Mouse (Mus musculus): ENCODE data around the gene Ptk6. TPM values are rescaled to one million over a fixed set of nuclear protein-coding genes. Genes with fewer than 3 reads are reported as not detected.
A peak's percentile ranks its signal among the peaks of the same experiment; 100 is the strongest.

Gene Ptk6
- polyA plus RNA-seq, 1 experiment from 2014 or later, result not detected

GRCm38 (mm10) chr2:181238861-181239260, 36.3 kb upstream of the Ptk6 start:
- Histone ChIP-seq H3K9ac (replicated peaks; ENCODE audit: low read length) (no peak overlapping the region), H3K4me2 (replicated peaks; ENCODE audit: low read depth, low read length) (no peak overlapping the region), H3K27ac (ENCODE audit: low read length) (no peak overlapping the region), H3K36me3 (ENCODE audit: insufficient read depth, low read length) (no peaks in the 10 kb centered on the region; the same call in 1 of the 2 replicates), H3K4me3 (ENCODE audit: low read length) (no peak overlapping the region), H3K9me3 (ENCODE audit: low read length) (no peaks in the 10 kb centered on the region), H3K27me3 (ENCODE audit: insufficient read depth, low read length) (no peaks in the 10 kb centered on the region), H3K4me1 (ENCODE audit: insufficient read depth, low read length) (peaks cover 9% of the 10 kb centered on the region; the same call in 1 of the 2 replicates)
- no peak for ATAC-seq (ENCODE audit: low FRiP score, low TSS enrichment)
- WGBS, result 63% methylated on average over 2 of the region's 2 CpGs

GRCm38 (mm10) chr2:181238091-181238610, 35.6 kb upstream of the Ptk6 start:
- Histone ChIP-seq H3K27me3 (ENCODE audit: insufficient read depth, low read length) (no peaks in the 10 kb centered on the region), H3K4me3 (ENCODE audit: low read length) (no peak overlapping the region), H3K4me2 (replicated peaks; ENCODE audit: low read depth, low read length) (no peak overlapping the region), H3K27ac (ENCODE audit: low read length) (no peak overlapping the region), H3K4me1 (ENCODE audit: insufficient read depth, low read length) (peaks cover 9% of the 10 kb centered on the region; the same call in 1 of the 2 replicates), H3K36me3 (ENCODE audit: insufficient read depth, low read length) (no peaks in the 10 kb centered on the region; the same call in 1 of the 2 replicates), H3K9ac (replicated peaks; ENCODE audit: low read length) (no peak overlapping the region), H3K9me3 (ENCODE audit: low read length) (no peaks in the 10 kb centered on the region)
- ATAC-seq (ENCODE audit: low FRiP score, low TSS enrichment), result no peak
- 69% methylated on average over 10 of the region's 10 CpGs for WGBS

DNA sequence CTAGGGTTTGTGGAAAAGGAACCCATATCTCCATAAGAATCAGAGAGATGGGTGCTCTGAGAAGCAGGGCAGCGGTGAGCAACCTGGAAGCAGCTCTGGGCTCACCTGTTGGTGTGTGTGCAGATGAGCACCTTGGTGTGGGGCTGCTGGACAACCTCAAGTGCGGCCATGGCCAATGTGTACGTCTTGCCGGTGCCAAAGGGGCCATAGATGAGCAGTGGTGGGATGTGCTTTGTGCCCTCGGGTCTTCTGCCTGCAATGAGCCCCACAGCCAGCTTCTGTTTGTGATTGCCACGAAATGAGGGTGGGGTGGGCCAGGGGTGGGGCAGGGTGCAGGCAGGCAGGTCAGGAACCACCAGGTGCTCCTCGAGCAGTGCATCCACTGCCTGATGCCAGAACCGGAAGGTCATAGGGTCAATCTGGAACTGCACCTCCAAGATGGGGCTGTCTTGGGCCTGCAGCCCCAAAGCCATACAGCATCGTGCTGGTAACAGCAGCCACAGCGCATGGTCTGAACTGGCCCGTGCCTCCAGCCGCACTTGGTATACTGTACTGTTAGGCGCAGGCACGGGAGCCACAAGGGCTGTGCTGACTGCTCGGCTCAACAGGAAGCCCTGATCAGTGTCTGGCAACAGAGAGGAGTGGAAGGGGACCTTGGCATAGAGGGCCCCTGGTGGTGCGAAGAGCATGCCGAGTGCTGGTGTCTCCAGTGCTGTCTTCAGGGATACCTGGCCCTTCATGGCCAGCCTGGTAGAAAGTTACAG, 34.8 kb upstream of the Ptk6 start:
- H3K4me2 ChIP-seq (replicated peaks; ENCODE audit: low read depth, low read length), result no peak overlapping the region
- WGBS, result 90% methylated on average over 17 of the region's 17 CpGs
- H3K27me3 ChIP-seq (ENCODE audit: insufficient read depth, low read length), result no peaks in the 10 kb centered on the region
- no peak overlapping the region for H3K4me3 ChIP-seq (ENCODE audit: low read length)
- no peak overlapping the region for H3K9ac ChIP-seq (replicated peaks; ENCODE audit: low read length)
- H3K27ac ChIP-seq (ENCODE audit: low read length), result no peak overlapping the region
- peaks cover 9% of the 10 kb centered on the region; the same call in 1 of the 2 replicates for H3K4me1 ChIP-seq (ENCODE audit: insufficient read depth, low read length)
- H3K36me3 ChIP-seq (ENCODE audit: insufficient read depth, low read length), result no peaks in the 10 kb centered on the region; the same call in 1 of the 2 replicates
- no peak for ATAC-seq (ENCODE audit: low FRiP score, low TSS enrichment)
- H3K9me3 ChIP-seq (ENCODE audit: low read length), result no peaks in the 10 kb centered on the region

DNA sequence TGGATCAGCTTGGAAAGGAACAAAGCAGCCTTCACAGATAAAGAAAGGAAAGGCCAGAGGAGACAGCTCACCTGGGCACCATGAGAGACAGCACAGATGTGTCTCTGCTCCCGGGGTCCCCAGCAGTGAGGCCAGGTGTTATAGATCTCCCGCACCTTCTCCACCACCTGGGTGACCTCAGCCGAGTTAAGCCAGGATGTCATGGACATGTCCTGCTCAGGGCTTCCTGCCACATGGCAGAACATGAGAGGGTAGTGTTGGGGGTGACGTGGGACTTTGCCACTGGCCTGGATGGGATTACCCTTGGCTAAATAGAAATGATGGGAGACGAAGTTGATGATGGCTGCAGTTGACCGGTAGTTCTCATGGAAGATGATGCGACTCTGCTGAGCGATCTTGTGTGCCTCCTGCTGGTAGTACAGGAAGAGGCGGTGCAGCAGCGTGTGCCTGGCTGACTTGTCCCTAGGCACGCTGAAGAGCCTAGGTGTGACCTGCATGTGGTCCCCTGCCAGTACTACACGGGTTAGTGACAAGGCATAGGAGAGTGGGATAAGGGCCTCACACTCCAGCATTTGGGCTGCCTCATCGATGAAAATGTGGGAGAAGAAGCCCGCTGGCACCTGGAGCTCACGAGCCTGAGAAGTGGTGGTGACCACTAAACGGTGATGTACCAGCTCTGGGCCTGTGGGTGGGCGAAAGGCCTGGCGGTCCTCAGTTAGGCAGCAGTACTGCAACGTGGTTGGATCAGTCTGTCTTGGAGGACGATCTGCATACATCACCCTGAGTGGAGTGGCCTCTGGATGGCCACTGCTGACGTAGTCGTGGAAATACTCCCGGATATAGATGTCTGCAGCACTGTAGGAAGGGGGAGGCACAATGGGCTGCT, 33.3 kb upstream of the Ptk6 start:
- H3K27me3 ChIP-seq (ENCODE audit: insufficient read depth, low read length), result no peaks in the 10 kb centered on the region
- no peak for ATAC-seq (ENCODE audit: low FRiP score, low TSS enrichment)
- no peak overlapping the region for H3K27ac ChIP-seq (ENCODE audit: low read length)
- H3K4me2 ChIP-seq (replicated peaks; ENCODE audit: low read depth, low read length), result no peak overlapping the region
- 84% methylated on average over 23 of the region's 23 CpGs for WGBS
- no peaks in the 10 kb centered on the region; the same call in 1 of the 2 replicates for H3K36me3 ChIP-seq (ENCODE audit: insufficient read depth, low read length)
- H3K4me1 ChIP-seq (ENCODE audit: insufficient read depth, low read length), result no peaks in the 10 kb centered on the region
- H3K9me3 ChIP-seq (ENCODE audit: low read length), result no peaks in the 10 kb centered on the region
- no peak overlapping the region for H3K9ac ChIP-seq (replicated peaks; ENCODE audit: low read length)
- no peak overlapping the region for H3K4me3 ChIP-seq (ENCODE audit: low read length)

DNA sequence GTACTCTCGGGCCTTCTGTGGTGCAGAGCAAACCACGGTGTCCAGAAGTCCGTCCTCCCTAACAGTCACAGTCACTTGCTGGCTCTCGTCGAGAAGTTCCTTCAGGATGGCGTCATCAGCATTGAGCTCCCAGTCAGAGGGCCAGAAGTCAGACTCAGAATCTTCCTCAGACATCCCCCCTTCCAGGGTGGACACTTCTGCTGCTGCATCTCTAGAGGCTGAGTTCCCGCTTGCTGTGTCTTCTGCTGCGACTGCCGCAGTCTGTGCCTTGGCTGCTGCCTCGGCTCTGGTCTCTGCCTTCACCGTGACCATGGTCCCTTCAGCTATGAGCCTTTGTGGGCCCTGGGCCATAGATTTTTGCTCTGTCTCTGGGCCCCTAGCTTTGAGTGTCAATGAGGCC, 32.1 kb upstream of the Ptk6 start:
- Histone ChIP-seq H3K4me2 (replicated peaks; ENCODE audit: low read depth, low read length) (no peak overlapping the region), H3K9ac (replicated peaks; ENCODE audit: low read length) (no peak overlapping the region), H3K36me3 (ENCODE audit: insufficient read depth, low read length) (no peaks in the 10 kb centered on the region; the same call in 1 of the 2 replicates), H3K4me1 (ENCODE audit: insufficient read depth, low read length) (no peaks in the 10 kb centered on the region), H3K4me3 (ENCODE audit: low read length) (no peak overlapping the region), H3K9me3 (ENCODE audit: low read length) (no peaks in the 10 kb centered on the region), H3K27ac (ENCODE audit: low read length) (no peak overlapping the region), H3K27me3 (ENCODE audit: insufficient read depth, low read length) (no peaks in the 10 kb centered on the region)
- WGBS, result 95% methylated on average over 11 of the region's 11 CpGs
- no peak for ATAC-seq (ENCODE audit: low FRiP score, low TSS enrichment)

GRCm38 (mm10) chr2:181233443-181233842, 30.9 kb upstream of the Ptk6 start:
- H3K27ac ChIP-seq (ENCODE audit: low read length), result no peak overlapping the region
- ATAC-seq (ENCODE audit: low FRiP score, low TSS enrichment), result no peak
- WGBS, result 91% methylated on average over 15 of the region's 15 CpGs
- H3K27me3 ChIP-seq (ENCODE audit: insufficient read depth, low read length), result no peaks in the 10 kb centered on the region
- H3K4me1 ChIP-seq (ENCODE audit: insufficient read depth, low read length), result no peaks in the 10 kb centered on the region
- H3K9ac ChIP-seq (replicated peaks; ENCODE audit: low read length), result no peak overlapping the region
- no peak overlapping the region for H3K4me3 ChIP-seq (ENCODE audit: low read length)
- no peak overlapping the region for H3K4me2 ChIP-seq (replicated peaks; ENCODE audit: low read depth, low read length)
- H3K36me3 ChIP-seq (ENCODE audit: insufficient read depth, low read length), result no peaks in the 10 kb centered on the region; the same call in 1 of the 2 replicates
- no peaks in the 10 kb centered on the region for H3K9me3 ChIP-seq (ENCODE audit: low read length)

- H3K27ac ChIP-seq (ENCODE audit: low read length), result no peak overlapping the region
- no peaks in the 10 kb centered on the region for H3K9me3 ChIP-seq (ENCODE audit: low read length)
- ATAC-seq (ENCODE audit: low FRiP score, low TSS enrichment), result no peak
- no peak overlapping the region for H3K4me3 ChIP-seq (ENCODE audit: low read length)
- H3K4me2 ChIP-seq (replicated peaks; ENCODE audit: low read depth, low read length), result no peak overlapping the region
- no peaks in the 10 kb centered on the region for H3K27me3 ChIP-seq (ENCODE audit: insufficient read depth, low read length)
- no peaks in the 10 kb centered on the region; the same call in 1 of the 2 replicates for H3K36me3 ChIP-seq (ENCODE audit: insufficient read depth, low read length)
- WGBS, result 86% methylated on average over 20 of the region's 20 CpGs
- no peaks in the 10 kb centered on the region for H3K4me1 ChIP-seq (ENCODE audit: insufficient read depth, low read length)
- H3K9ac ChIP-seq (replicated peaks; ENCODE audit: low read length), result no peak overlapping the region
Observed at GRCm38 (mm10) chr2:181231171-181231570, 28.6 kb upstream of the Ptk6 start.

DNA sequence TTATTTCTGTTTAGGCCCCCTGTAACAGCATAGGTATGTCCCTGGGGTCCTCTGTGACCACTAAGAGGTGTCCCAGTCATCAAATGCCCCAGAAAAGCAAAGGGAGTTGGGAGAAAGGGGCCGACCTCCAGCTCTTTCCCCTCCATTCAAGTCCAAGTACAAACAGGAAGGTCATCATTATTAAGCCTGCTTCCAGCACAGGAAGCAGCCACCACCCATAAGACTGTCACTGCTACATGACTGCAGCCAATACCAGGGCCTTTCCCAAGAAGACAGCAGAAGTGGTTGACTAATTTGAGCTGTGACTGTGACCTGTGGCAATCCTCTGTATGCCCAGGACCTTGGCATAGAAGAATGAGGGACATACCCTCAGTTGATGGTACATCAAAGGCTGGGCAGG, 25.7 kb upstream of the Ptk6 start:
- H3K36me3 ChIP-seq (ENCODE audit: insufficient read depth, low read length), result no peaks in the 10 kb centered on the region
- WGBS, result 54% methylated on average over 1 of the region's 1 CpGs
- H3K4me1 ChIP-seq (ENCODE audit: insufficient read depth, low read length), result no peaks in the 10 kb centered on the region
- no peak overlapping the region for H3K4me3 ChIP-seq (ENCODE audit: low read length)
- no peak for ATAC-seq (ENCODE audit: low FRiP score, low TSS enrichment)
- no peaks in the 10 kb centered on the region for H3K27me3 ChIP-seq (ENCODE audit: insufficient read depth, low read length)
- peak overlapping the region; percentile 4; the same call in 1 of the 2 replicates for H3K27ac ChIP-seq (ENCODE audit: low read length)
- no peak overlapping the region for H3K4me2 ChIP-seq (replicated peaks; ENCODE audit: low read depth, low read length)
- no peak overlapping the region for H3K9ac ChIP-seq (replicated peaks; ENCODE audit: low read length)
- H3K9me3 ChIP-seq (ENCODE audit: low read length), result no peaks in the 10 kb centered on the region

DNA sequence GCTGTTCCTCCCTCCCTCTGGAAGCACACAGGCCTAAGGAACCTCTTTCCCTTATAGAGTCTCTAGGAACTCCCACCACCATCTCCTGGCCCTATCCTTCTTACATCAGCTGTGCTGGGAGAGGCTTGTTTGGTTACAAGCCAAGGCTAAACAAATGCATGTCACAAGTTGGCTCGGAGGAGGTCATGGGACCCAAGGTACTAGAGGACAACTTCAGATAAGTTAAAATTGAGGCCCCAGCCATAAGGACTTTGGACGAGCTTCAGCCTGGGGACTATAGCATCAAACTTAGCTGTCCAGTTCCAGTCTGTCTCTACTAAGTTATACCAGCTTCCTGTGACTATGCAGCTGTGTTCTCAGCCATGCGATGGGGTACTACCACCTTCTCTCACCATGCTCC, 24.5 kb upstream of the Ptk6 start:
- WGBS, result 90% methylated on average over 3 of the region's 3 CpGs
- no peak overlapping the region for H3K4me3 ChIP-seq (ENCODE audit: low read length)
- H3K36me3 ChIP-seq (ENCODE audit: insufficient read depth, low read length), result no peaks in the 10 kb centered on the region
- H3K4me1 ChIP-seq (ENCODE audit: insufficient read depth, low read length), result no peaks in the 10 kb centered on the region
- H3K9ac ChIP-seq (replicated peaks; ENCODE audit: low read length), result no peak overlapping the region
- no peak for ATAC-seq (ENCODE audit: low FRiP score, low TSS enrichment)
- no peaks in the 10 kb centered on the region for H3K27me3 ChIP-seq (ENCODE audit: insufficient read depth, low read length)
- no peak overlapping the region for H3K27ac ChIP-seq (ENCODE audit: low read length)
- no peak overlapping the region for H3K4me2 ChIP-seq (replicated peaks; ENCODE audit: low read depth, low read length)
- no peaks in the 10 kb centered on the region for H3K9me3 ChIP-seq (ENCODE audit: low read length)
